Mouse (Mus musculus): ENCODE measurements at regions not wholly inside any gene's neighbourhood (a gene's known extent, or its start where the extent isn't known, plus 50 kb on each side); places are given as distances from the start of the nearest gene placed in this dataset.

- no peak for DNase-seq (ENCODE audit: low read depth, low spot score)
Measured at GRCm38 (mm10) chr12:39371480-39372245, 592.5 kb downstream of the Etv1 start.

- no peak for DNase-seq (ENCODE audit: low read depth, low spot score)
Measured at GRCm38 (mm10) chr12:39373721-39374120, 594.5 kb downstream of the Etv1 start.
